Mouse (Mus musculus): Measurements from ENCODE around the gene Duox2. TPM values are rescaled to one million over a fixed set of nuclear protein-coding genes. Genes with fewer than 3 reads are reported as not detected.

Duox2 gene
- total and polyA plus RNA-seq, 3 experiments = not detected

DNA sequence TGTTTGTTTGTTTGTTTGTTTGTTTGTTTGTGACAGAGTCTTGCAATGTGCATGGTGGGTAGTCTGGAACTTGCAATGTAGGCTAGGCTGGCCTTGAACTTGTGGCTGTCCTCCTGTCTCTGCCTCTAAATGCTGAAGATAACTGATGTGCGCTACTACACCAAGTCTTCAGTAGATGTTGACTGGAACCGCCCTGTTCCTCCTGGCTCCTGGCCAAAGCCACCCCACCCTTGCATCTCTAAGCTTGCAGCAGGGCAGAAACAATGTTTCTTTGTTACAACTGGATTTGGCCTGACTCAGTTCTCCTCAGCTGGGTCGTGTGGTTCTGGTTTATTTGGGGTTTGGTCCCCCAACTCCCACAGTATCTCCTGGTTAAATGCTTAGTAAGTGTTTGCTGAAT lies 35.9 kb upstream of the Duox2 start:
- TF ChIP-seq NELFE (IDR thresholded peaks at IDR 0.05; ENCODE audit: low read depth, low read length) = no peak
- no peak for TF ChIP-seq NRF1 (IDR thresholded peaks at IDR 0.05; ENCODE audit: low read depth, low read length)
- no peak for TF ChIP-seq USF2 (conservative IDR thresholded peaks at IDR 0.05; ENCODE audit: low read depth, low read length)
- no peak for TF ChIP-seq BHLHE40 (IDR thresholded peaks at IDR 0.05; ENCODE audit: low read depth, low read length)
- TF ChIP-seq E2F4 (IDR thresholded peaks at IDR 0.05; ENCODE audit: insufficient replicate concordance, low read depth, low read length) = no peak
- no peak for TF ChIP-seq ETS1 (conservative IDR thresholded peaks at IDR 0.05; ENCODE audit: low read depth, low read length)
- no peak for TF ChIP-seq KAT2A (IDR thresholded peaks at IDR 0.05; ENCODE audit: insufficient replicate concordance, low read length)
- TF ChIP-seq ELF1 (IDR thresholded peaks at IDR 0.05; ENCODE audit: low read depth, low read length) = no peak
- TF ChIP-seq CTCF (conservative IDR thresholded peaks at IDR 0.05 in 1 of 2, IDR thresholded peaks at IDR 0.05 in 1 of 2; ENCODE audit: low read depth in 2 of 2, low read length in 2 of 2) = no peak
- no peak for TF ChIP-seq MAZ (IDR thresholded peaks at IDR 0.05; ENCODE audit: low read depth, low read length)
- no peak for TF ChIP-seq MAFK (IDR thresholded peaks at IDR 0.05; ENCODE audit: insufficient replicate concordance, low read length)
- TF ChIP-seq MEF2A (IDR thresholded peaks at IDR 0.05; ENCODE audit: borderline replicate concordance, low read depth, low read length) = no peak
- TF ChIP-seq SIN3A (IDR thresholded peaks at IDR 0.05; ENCODE audit: low read length) = no peak
- TF ChIP-seq IRF4 (IDR thresholded peaks at IDR 0.05; ENCODE audit: low read depth, low read length) = no peak
- TF ChIP-seq ZNF384 (IDR thresholded peaks at IDR 0.05; ENCODE audit: low read depth, low read length) = no peak
- no peak for TF ChIP-seq ZKSCAN1 (IDR thresholded peaks at IDR 0.05; ENCODE audit: borderline replicate concordance, low read depth, low read length)
- no peak for TF ChIP-seq HCFC1 (IDR thresholded peaks at IDR 0.05; ENCODE audit: low read depth, low read length)
- TF ChIP-seq PAX5 (IDR thresholded peaks at IDR 0.05; ENCODE audit: low read length) = no peak
- no peak for TF ChIP-seq POLR2A (IDR thresholded peaks at IDR 0.05; ENCODE audit: low read depth, low read length)
- H3K27ac ChIP-seq (ENCODE audit: insufficient read depth, low read depth) = no peak overlapping the region
- H3K4me1 ChIP-seq (ENCODE audit: control insufficient read depth in 1 of 2, insufficient read depth in 2 of 2) = peaks cover 4 to 15% of the 10 kb centered on the region in 2 experiments; a peak in 3 of 4 replicates
- H3K4me2 ChIP-seq (ENCODE audit: insufficient read depth, low read depth, poor library complexity, severe bottlenecking) = no peak overlapping the region
- H3K79me2 ChIP-seq (replicated peaks; ENCODE audit: control insufficient read depth, extremely low read depth, insufficient read depth, poor library complexity, severe bottlenecking) = no peaks in the 10 kb centered on the region
- in situ Hi-C loops (cut with MboI; ENCODE audit: low pct_ligation_motif_present, low pct_unique_long_range_greater_than_20kb, low sequenced_read_pairs) (no loop called here), dilution Hi-C loops (cut with MboI; ENCODE audit: extremely low pct_ligation_motif_present, extremely low pct_unique_long_range_greater_than_20kb, low sequenced_read_pairs) (no loop called here)
- H3K4me3 ChIP-seq (replicated peaks in 1 of 3; ENCODE audit: low read depth in 2 of 3, low read length in 2 of 3, poor library complexity in 1 of 3) = no peak overlapping the region
- no peaks in the 10 kb centered on the region for H3K27me3 ChIP-seq (replicated peaks)
- H3K36me3 ChIP-seq (replicated peaks in 1 of 2; ENCODE audit: control insufficient read depth in 1 of 2, insufficient read depth in 1 of 2, low read length in 1 of 2) = no peaks in the 10 kb centered on the region
- H3K9ac ChIP-seq (ENCODE audit: insufficient read depth, low read depth) = no peak overlapping the region
- H3K9me3 ChIP-seq (replicated peaks; ENCODE audit: low read length) = no peaks in the 10 kb centered on the region
- DNase-seq (ENCODE audit: extremely low read depth) = no peak

GRCm38 (mm10) chr2:122332222-122332621 lies 34.0 kb upstream of the Duox2 start:
- no peaks in the 10 kb centered on the region for H3K27me3 ChIP-seq (replicated peaks)
- peaks cover 4 to 15% of the 10 kb centered on the region in 2 experiments; a peak in 3 of 4 replicates for H3K4me1 ChIP-seq (ENCODE audit: control insufficient read depth in 1 of 2, insufficient read depth in 2 of 2)
- DNase-seq (ENCODE audit: extremely low read depth) = no peak
- H3K4me3 ChIP-seq (replicated peaks in 1 of 3; ENCODE audit: low read depth in 2 of 3, low read length in 2 of 3, poor library complexity in 1 of 3) = no peak overlapping the region
- H3K9me3 ChIP-seq (replicated peaks; ENCODE audit: low read length) = no peaks in the 10 kb centered on the region
- H3K79me2 ChIP-seq (replicated peaks; ENCODE audit: control insufficient read depth, extremely low read depth, insufficient read depth, poor library complexity, severe bottlenecking) = no peaks in the 10 kb centered on the region
- TF ChIP-seq RAD21 (IDR thresholded peaks at IDR 0.05; ENCODE audit: low read depth, low read length) (no peak), USF2 (conservative IDR thresholded peaks at IDR 0.05; ENCODE audit: low read depth, low read length) (no peak), CHD2 (IDR thresholded peaks at IDR 0.05; ENCODE audit: low read length) (no peak), E2F4 (IDR thresholded peaks at IDR 0.05; ENCODE audit: insufficient replicate concordance, low read depth, low read length) (no peak), ETS1 (conservative IDR thresholded peaks at IDR 0.05; ENCODE audit: low read depth, low read length) (no peak), CTCF (conservative IDR thresholded peaks at IDR 0.05 in 1 of 2, IDR thresholded peaks at IDR 0.05 in 1 of 2; ENCODE audit: low read depth in 2 of 2, low read length in 2 of 2) (no peak), SIN3A (IDR thresholded peaks at IDR 0.05; ENCODE audit: low read length) (no peak), POLR2AphosphoS2 (IDR thresholded peaks at IDR 0.05; ENCODE audit: low read depth, low read length) (no peak), ZMIZ1 (IDR thresholded peaks at IDR 0.05; ENCODE audit: low read depth, low read length) (no peak), JUN (IDR thresholded peaks at IDR 0.05; ENCODE audit: insufficient read depth, low read depth, low read length) (no peak), ZNF384 (IDR thresholded peaks at IDR 0.05; ENCODE audit: low read depth, low read length) (no peak), HCFC1 (IDR thresholded peaks at IDR 0.05; ENCODE audit: low read depth, low read length) (no peak), MAZ (IDR thresholded peaks at IDR 0.05; ENCODE audit: low read depth, low read length) (no peak), KAT2A (IDR thresholded peaks at IDR 0.05; ENCODE audit: insufficient replicate concordance, low read length) (no peak), MAFK (IDR thresholded peaks at IDR 0.05; ENCODE audit: insufficient replicate concordance, low read length) (no peak), IRF4 (IDR thresholded peaks at IDR 0.05; ENCODE audit: low read depth, low read length) (no peak), MYC (IDR thresholded peaks at IDR 0.05; ENCODE audit: low read depth, low read length) (no peak), UBTF (IDR thresholded peaks at IDR 0.05; ENCODE audit: low read depth, low read length) (no peak)
- no peak overlapping the region for H3K9ac ChIP-seq (ENCODE audit: insufficient read depth, low read depth)
- in situ Hi-C loops (cut with MboI; ENCODE audit: low pct_ligation_motif_present, low pct_unique_long_range_greater_than_20kb, low sequenced_read_pairs) = no loop called here
- dilution Hi-C loops (cut with MboI; ENCODE audit: extremely low pct_ligation_motif_present, extremely low pct_unique_long_range_greater_than_20kb, low sequenced_read_pairs) = no loop called here
- no peak overlapping the region for H3K4me2 ChIP-seq (ENCODE audit: insufficient read depth, low read depth, poor library complexity, severe bottlenecking)
- no peak overlapping the region for H3K27ac ChIP-seq (ENCODE audit: insufficient read depth, low read depth)
- no peaks in the 10 kb centered on the region for H3K36me3 ChIP-seq (replicated peaks in 1 of 2; ENCODE audit: control insufficient read depth in 1 of 2, insufficient read depth in 1 of 2, low read length in 1 of 2)

All from CH12.LX (cell line).